Mouse (Mus musculus): ENCODE measurements around the gene Acsm5. TPM values are rescaled to one million over a fixed set of nuclear protein-coding genes. Genes with fewer than 3 reads are reported as not detected.
"Not testable (repeated sequence)": the region's sequence is repeated elsewhere in the genome, so short reads cannot be mapped to it uniquely, and the experiment has no call there.

The Acsm5 gene
- polyA plus RNA-seq, 1 experiment from 2014 or later: not detected

DNA sequence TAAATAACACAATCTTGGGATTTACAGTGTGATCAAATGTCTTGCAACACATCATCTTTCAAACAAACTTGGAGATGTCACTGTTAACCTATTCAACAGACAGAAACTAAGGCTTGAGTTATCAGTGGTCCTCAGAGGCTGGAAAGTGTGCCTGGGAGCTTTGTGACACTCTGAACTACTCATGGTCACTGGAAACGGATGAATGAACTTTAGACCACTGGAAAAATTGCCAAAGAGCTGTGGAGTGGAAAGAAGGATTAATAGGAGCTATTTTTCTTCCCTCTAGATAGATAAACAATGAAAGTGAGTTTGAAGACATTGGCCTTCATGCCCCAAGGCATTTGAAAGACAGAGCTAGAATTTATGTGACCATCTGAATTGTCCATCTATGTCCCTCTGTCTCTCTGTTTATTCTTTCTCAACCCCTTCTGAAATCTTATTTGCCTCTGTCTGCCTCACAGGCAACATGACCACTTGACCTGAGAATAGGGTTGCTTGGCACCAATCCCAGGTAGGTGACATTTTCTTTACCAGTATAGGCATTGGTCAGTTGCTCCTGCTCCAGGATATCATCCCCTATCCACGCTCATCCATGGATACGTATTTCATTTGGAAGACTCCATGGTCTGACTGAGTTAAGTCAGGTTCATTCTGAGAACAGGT lies 40.7 kb downstream of the Acsm5 start:
- 87% methylated on average over 3 of the region's 3 CpGs for WGBS
- no peaks in the 10 kb centered on the region for H3K36me3 ChIP-seq (replicated peaks)
- no peaks in the 10 kb centered on the region for H3K27me3 ChIP-seq (replicated peaks)
- no peaks in the 10 kb centered on the region for H3K4me1 ChIP-seq
- H3K4me2 ChIP-seq: no peak overlapping the region
- no peaks in the 10 kb centered on the region for H3K9me3 ChIP-seq
- H3K9ac ChIP-seq: no peak overlapping the region
- no peak overlapping the region for H3K27ac ChIP-seq
- ATAC-seq (replicated peaks): no peak
- H3K4me3 ChIP-seq: no peak overlapping the region

- Histone ChIP-seq H3K9ac (no peak overlapping the region), H3K27me3 (replicated peaks) (no peaks in the 10 kb centered on the region), H3K4me2 (no peak overlapping the region), H3K4me1 (no peaks in the 10 kb centered on the region), H3K36me3 (replicated peaks) (no peaks in the 10 kb centered on the region), H3K27ac (no peak overlapping the region), H3K9me3 (no peaks in the 10 kb centered on the region), H3K4me3 (no peak overlapping the region)
- no peak for ATAC-seq (replicated peaks)
- 89% methylated on average over 3 of the region's 3 CpGs for WGBS
Observed at GRCm38 (mm10) chr7:119560452-119560835, 41.2 kb downstream of the Acsm5 start.

- no peak overlapping the region for H3K4me3 ChIP-seq
- no peaks in the 10 kb centered on the region for H3K4me1 ChIP-seq
- no peak overlapping the region for H3K9ac ChIP-seq
- no peak overlapping the region for H3K27ac ChIP-seq
- no peak overlapping the region for H3K4me2 ChIP-seq
- ATAC-seq (replicated peaks): no peak
- no peaks in the 10 kb centered on the region for H3K9me3 ChIP-seq
- 60% methylated on average over 4 of the region's 4 CpGs for WGBS
- no peaks in the 10 kb centered on the region for H3K27me3 ChIP-seq (replicated peaks)
- H3K36me3 ChIP-seq (replicated peaks): no peaks in the 10 kb centered on the region
Observed at GRCm38 (mm10) chr7:119561441-119561840, 42.2 kb downstream of the Acsm5 start.

GRCm38 (mm10) chr7:119562476-119562875 lies 43.2 kb downstream of the Acsm5 start:
- H3K4me1 ChIP-seq; H3K9ac ChIP-seq; H3K4me2 ChIP-seq; H3K36me3 ChIP-seq (replicated peaks); H3K4me3 ChIP-seq; ATAC-seq (replicated peaks); H3K9me3 ChIP-seq; H3K27ac ChIP-seq; H3K27me3 ChIP-seq (replicated peaks): not testable (repeated sequence)
- WGBS: 84% methylated on average over 2 of the region's 2 CpGs

- no peak for ATAC-seq (replicated peaks)
- H3K27ac ChIP-seq: no peak overlapping the region
- no peak overlapping the region for H3K4me3 ChIP-seq
- H3K27me3 ChIP-seq (replicated peaks): no peaks in the 10 kb centered on the region
- H3K36me3 ChIP-seq (replicated peaks): no peaks in the 10 kb centered on the region
- no peak overlapping the region for H3K4me2 ChIP-seq
- H3K4me1 ChIP-seq: no peaks in the 10 kb centered on the region
- no peaks in the 10 kb centered on the region for H3K9me3 ChIP-seq
- no peak overlapping the region for H3K9ac ChIP-seq
- 85% methylated on average over 3 of the region's 3 CpGs for WGBS
Observed at GRCm38 (mm10) chr7:119594530-119595107, 75.4 kb downstream of the Acsm5 start.

Other genes with a start within 250 kb of the Acsm5 start
- gene Gp2, start 60.2 kb upstream of the Acsm5 start, polyA plus RNA-seq (2015; fragmentation: Nextera tagmentation; extraction: Ambion mirVana): not detected in 2 replicates
- not detected in 2 replicates for gene Umod, start 40.2 kb upstream of the Acsm5 start, polyA plus RNA-seq (2015; fragmentation: Nextera tagmentation; extraction: Ambion mirVana)
- gene Pdilt, start 4.0 kb downstream of the Acsm5 start, polyA plus RNA-seq (2015; fragmentation: Nextera tagmentation; extraction: Ambion mirVana): not detected in 2 replicates
- not detected in 2 replicates for gene Acsm2, start 34.9 kb downstream of the Acsm5 start, polyA plus RNA-seq (2015; fragmentation: Nextera tagmentation; extraction: Ambion mirVana)
- gene Acsm1, start 87.6 kb downstream of the Acsm5 start, polyA plus RNA-seq (2015; fragmentation: Nextera tagmentation; extraction: Ambion mirVana): 0.19 TPM in 1 of 2 replicates, not detected in the other
- gene Acsm4, start 170.6 kb downstream of the Acsm5 start, polyA plus RNA-seq (2015; fragmentation: Nextera tagmentation; extraction: Ambion mirVana): not detected in 2 replicates
- gene Thumpd1, start 201.3 kb downstream of the Acsm5 start, polyA plus RNA-seq (2015; fragmentation: Nextera tagmentation; extraction: Ambion mirVana): 88.2 and 90.3 TPM in 2 replicates
- not detected in 2 replicates for gene Acsm3, start 241.5 kb downstream of the Acsm5 start, polyA plus RNA-seq (2015; fragmentation: Nextera tagmentation; extraction: Ambion mirVana)